Mouse (Mus musculus): ENCODE measurements around the gene Gabpb2. TPM values are rescaled to one million over a fixed set of nuclear protein-coding genes. Genes with fewer than 3 reads are reported as not detected.

The Gabpb2 gene
- total RNA-seq, 4 experiments from 2014 or later = 21.4 to 40.8 (median 28.2) TPM

- no peak for DNase-seq
Measured at GRCm38 (mm10) chr3:95194721-95195135, 23.0 kb downstream of the Gabpb2 start.

- no peak for DNase-seq
Measured at GRCm38 (mm10) chr3:95186888-95187287, 30.8 kb downstream of the Gabpb2 start.

DNA sequence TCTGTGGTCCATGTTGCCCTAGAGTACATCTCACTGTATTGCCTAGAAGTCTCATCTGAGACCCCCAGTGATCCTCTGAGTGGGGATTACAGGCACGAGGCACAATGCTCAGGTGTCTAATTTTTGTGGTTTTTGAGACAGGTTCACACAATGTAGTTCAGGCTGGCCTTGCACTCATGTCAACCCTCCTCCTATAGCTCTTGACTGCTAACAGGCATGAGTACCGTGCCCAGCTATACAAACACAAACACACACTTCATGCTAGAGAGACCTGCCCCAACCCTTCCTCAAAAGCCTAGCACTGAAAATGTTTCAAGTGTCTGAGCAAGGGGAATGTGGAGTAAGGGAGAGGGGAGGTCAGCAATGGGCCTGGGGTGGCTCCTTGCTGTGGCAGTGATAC lies 31.6 kb downstream of the Gabpb2 start:
- DNase-seq = no peak

DNA sequence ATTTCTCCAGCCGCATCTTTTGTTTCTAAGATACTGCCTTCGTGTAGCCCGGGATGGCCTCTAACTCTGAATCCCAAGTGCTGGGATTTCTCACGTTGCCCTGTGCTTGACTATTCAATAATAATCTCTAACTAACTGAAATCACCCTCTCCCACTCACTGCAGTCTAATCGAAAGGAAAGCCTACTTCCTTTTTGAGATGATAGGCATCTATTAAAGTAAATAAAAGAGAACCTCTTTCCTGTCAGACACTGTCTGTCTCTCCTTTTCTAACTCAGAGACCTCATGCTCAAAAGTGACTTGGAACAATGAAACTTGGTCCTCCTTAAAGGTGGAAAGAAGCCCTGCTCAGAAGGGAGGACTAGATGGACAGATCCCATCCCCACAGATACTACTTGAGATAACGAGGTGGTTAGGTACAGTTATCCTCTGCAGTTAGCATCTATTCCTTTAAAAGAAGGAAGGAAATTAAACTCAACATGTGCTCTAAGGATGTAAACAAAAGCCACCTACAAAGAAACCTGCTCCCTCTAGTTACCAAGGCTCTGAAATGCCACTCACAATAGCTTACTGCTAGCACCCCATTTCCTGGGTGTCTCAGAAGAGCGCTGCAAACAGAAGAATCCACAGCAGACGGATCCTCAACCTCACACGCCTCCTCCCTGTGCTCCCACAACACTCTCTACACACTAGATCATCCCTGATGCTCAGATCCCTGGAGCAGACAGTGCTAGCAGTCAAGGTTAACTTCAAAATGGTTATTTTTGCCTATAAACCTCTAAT lies 32.7 kb downstream of the Gabpb2 start:
- no peak for DNase-seq

DNA sequence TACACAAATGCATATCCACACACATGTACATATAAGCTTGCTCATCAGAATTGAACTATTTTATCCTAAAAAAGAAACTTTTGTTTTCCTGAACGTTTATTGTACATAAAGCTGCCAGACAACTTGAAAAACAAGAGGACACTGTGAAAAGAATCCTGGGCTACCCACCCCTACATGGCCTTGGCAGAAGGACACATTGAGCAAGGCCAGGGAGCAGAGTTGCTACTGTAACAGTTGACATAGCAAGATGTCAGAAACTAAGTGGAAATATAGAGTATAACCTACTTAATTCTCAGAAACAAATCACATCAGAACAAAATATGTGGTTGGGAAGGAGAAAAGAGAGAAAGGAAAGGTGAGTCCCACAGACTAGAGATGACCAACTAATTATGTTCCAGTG lies 35.9 kb downstream of the Gabpb2 start:
- DNase-seq = peak; percentile 46

GRCm38 (mm10) chr3:95179890-95180289 lies 37.8 kb downstream of the Gabpb2 start:
- DNase-seq = no peak

DNA sequence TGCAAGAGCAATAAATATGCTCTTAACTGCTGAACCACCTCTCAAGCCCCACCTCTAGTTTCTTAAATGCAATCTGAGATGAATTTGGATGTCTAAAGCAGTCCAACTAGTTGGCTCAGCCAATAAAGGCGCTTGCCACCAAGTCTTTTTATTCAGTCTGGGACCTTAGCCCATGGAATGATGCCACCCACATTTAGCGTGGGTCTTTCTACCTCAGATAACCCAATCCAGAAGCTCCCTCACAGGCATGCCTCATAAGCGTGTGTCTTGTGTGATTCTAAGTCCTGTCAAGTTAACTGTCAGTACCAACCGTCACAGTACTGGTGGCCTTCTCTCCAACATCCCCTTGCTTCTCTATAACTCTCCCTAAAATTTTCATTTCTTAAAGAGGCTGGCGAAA lies 38.8 kb downstream of the Gabpb2 start:
- no peak for DNase-seq

DNA sequence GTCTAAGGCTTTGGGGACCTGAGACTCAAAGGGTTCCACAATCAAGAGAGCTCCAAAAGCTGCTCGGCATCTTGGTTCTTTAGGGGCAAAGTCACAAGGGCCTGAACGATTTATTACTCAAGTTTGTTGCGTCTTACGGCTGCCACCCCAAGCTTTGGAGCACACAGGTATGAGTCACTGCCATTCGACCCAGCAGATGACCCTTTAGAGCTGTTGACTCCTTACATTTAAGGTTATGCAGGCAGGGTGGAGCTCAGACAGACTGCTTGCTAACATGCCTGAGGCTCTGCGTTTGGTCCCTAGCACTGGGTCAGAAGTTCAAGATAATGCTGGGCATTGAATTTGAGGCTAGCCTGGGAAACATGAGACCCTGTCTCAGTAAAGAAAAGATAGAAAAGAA lies 40.1 kb downstream of the Gabpb2 start:
- DNase-seq = no peak

DNA sequence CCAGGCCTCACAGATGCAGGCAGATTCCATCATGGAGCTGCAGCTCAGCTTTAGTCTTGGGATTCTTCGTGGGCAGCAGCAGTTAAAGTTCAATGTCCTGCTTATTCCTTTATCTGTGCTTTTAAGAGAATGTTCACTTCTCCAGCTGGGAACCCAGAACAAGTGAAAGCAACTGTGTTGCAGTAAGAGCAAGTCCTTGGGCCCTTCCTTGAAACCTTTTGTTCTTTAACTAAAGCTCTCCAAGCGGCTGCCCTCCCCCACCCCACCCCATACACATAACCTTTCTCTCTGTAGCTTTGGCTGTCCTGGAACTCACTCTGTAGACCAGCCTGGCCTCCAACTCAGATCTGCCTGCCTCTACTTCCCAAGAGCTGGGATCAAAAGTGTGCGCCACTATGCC lies 41.2 kb downstream of the Gabpb2 start:
- no peak for DNase-seq

- DNase-seq = peak; percentile 66
Measured at GRCm38 (mm10) chr3:95174011-95174592, 43.6 kb downstream of the Gabpb2 start.

- no peak for DNase-seq
Measured at GRCm38 (mm10) chr3:95173256-95173949, 44.3 kb downstream of the Gabpb2 start.

GRCm38 (mm10) chr3:95172526-95173255 lies 45.0 kb downstream of the Gabpb2 start:
- DNase-seq = no peak

DNA sequence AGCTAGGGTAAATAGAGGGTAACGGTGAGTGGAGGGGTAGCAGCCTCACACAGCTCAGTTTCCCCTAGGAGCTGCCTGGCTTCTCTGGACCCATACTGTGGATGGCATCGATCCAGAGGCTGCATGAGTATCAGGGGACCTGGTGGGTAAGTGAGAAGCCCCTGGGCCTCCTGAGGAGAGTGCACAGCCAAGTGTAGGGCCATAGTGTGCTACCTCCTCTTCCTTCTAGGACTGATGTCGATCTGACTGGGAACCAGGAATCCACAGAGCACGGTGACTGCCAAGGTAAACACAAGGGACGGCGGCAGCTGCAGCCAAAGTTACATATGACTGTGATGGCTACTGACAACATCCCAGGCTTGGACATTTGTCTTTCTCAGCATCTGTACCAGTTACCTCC lies 46.6 kb downstream of the Gabpb2 start:
- no peak for DNase-seq

- no peak for DNase-seq
Measured at GRCm38 (mm10) chr3:95169996-95170395, 47.7 kb downstream of the Gabpb2 start.

GRCm38 (mm10) chr3:95164840-95165239 lies 52.9 kb downstream of the Gabpb2 start:
- DNase-seq = no peak

- no peak for DNase-seq
Measured at GRCm38 (mm10) chr3:95164256-95164550, 53.5 kb downstream of the Gabpb2 start.

- no peak for DNase-seq
Measured at GRCm38 (mm10) chr3:95163419-95164255, 54.1 kb downstream of the Gabpb2 start.

DNA sequence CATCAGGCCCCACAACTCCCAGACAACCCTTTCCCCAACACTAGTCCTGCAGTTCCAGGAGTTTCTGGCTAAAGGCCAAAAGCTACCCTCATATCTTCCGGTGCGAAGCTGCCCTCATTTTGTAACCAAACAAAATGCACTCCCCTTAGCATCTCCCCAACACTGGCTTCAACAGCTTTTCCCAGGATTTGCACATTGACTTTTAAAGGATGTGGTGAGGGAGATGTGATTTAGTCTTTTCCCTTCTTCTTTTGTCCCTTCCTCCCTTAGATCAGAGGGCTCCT lies 55.4 kb downstream of the Gabpb2 start:
- no peak for DNase-seq

DNA sequence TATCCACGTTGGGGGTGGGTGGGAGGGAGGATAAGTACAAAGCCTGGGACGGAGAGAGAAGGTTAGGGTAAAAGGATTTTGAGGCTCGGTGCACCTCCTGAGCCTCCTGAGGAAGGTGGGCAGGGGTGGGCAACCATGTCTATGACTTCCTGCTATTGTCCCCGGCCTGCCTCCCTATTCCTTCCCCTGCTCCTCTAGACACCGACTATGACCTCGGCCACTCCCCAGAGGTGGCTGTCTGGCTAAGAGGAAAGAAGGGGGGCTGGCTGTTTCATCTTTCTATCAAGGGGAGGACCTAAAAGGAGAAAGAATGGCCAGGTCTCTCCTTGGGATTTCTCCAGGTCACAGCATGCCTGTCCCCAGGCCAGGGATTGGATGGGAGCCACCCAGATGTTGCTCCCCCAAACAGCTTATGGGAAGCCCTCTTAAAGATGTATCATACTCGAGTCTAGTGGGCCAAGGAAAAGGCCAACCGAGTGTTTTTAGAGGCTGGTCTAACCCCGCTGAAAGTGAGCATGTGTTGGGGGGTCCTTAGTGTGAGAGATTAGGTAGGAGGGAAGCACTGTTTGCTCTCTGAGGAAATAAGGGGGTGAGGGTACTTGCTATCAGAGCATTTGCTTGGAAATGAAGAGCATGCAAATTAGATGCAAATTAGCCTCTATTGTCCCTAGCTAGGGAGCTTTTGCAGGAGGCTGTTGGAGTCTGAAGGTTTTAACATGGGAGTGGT lies 55.9 kb downstream of the Gabpb2 start:
- DNase-seq = no peak

- no peak for DNase-seq
Measured at GRCm38 (mm10) chr3:95161041-95161551, 56.6 kb downstream of the Gabpb2 start.

Measured in adrenal gland, adult 8-10 months (tissue).